Mouse (Mus musculus): Measurements from ENCODE around the gene Olfr394.
"Not testable (repeated sequence)": the region's sequence is repeated elsewhere in the genome, so short reads cannot be mapped to it uniquely, and the experiment has no call there.

The Olfr394 gene

DNA sequence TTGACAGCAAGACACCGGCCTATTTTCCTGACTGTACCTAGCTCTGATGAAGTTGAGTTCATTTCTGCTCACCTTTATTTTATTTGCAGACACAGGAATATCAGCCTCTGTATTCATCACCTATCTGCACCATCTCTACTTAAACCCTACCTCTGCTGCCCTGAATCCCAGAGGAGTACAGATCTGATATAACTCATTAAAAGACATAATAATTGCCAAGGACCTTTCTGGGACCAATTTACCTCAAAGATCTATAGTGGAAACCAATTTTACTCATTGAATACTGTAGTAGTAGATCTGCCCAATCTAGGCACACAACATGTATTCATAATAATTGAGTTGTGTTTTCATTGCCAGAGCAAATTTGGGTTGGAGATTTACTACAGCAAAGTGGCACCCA lies at the start of gene Olfr394:
TSS of gene Olfr394 (minus strand) at position 101 of the 400 bp plus-strand sequence.
- DNase-seq: no peak

DNA sequence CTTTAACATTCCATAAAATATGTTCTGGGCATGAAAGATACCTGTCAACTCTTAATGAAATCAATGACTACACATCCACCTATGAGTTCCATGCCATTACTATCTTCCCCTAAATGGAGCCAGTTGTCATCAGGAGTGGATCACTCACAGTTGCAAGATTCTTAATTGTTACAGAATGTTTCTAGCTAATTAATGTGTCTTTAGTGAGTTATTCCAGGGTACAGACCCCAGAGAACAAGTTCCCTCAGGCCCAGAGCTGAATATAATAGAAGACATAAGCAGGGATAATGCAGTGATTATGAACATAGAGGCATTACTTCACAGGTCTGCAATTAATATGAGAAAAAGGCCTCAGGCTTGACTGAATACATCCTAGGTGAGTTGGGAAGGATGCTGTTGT lies 45.8 kb upstream of the Olfr394 start, which contains the start of gene Olfr23:
TSS of gene Olfr23 (plus strand) at position 301 of the 400 bp plus-strand sequence.
- DNase-seq: no peak

DNA sequence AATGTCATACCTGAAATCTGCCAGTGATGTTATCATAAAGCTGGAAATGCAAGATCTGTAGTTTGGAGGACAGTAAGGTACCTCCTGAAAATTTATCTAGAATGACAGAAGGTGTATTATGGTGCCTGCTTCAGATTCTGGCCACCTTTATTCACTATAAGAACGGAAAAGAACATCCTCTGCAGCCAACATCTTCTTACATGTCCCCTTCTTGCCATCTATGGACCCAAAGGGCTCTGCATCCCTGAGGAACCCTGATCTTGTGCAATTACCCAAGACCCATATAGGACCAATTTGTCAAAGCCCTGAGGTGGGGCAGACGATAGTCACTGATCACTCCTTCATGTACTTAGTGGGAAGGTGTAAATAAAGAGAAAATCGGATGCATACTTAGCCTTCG lies 18.6 kb upstream of the Olfr394 start, which contains the start of gene Olfr395:
TSS of gene Olfr395 (minus strand) at position 101 of the 400 bp plus-strand sequence.
- DNase-seq: not testable (repeated sequence)

DNA sequence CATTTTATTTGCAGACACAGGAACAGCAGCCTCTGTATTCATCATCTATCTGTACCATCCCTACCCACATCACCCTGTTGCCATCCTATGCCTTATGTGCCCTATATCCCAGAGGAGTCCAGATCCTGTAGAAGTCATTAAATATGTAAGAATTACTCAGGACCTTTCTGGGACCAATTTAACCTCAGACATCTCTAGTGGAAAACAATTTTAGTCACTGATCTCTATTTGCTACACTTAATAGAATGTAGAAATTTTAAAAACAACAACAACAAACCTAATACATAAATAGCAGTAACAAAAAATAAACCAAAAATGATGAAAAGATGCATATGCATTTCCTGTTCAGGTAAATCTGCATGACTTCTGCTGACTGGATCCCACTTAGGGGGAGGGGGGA lies 39.2 kb downstream of the Olfr394 start, which contains the start of gene Olfr393:
TSS of gene Olfr393 (minus strand) at position 101 of the 400 bp plus-strand sequence.
- DNase-seq: no peak

Measured in thymus, postnatal 14 days (tissue).